Mouse (Mus musculus) frontal cortex, postnatal 14 days (tissue): ENCODE data around the gene Xkrx.
"Not testable (repeated sequence)": the region's sequence is repeated elsewhere in the genome, so short reads cannot be mapped to it uniquely, and the experiment has no call there.

Source experiments
- DNase-seq, 2 experiments: peaks; one replicate each; pipeline ENCODE4 v3.0.0; 2022; ENCODE audit warnings: low spot score in 2 of 2

Xkrx gene

GRCm38 (mm10) chrX:134162043-134162720 lies at the start of gene Xkrx:
Xkrx (minus strand) TSS chrX:134162076.
- DNase-seq = no peak

- DNase-seq = no peak
Observed at GRCm38 (mm10) chrX:134211151-134211642, 49.3 kb upstream of the Xkrx start.

- DNase-seq = no peak
Observed at GRCm38 (mm10) chrX:134208491-134208890, 46.6 kb upstream of the Xkrx start.

GRCm38 (mm10) chrX:134187201-134187600 lies 25.3 kb upstream of the Xkrx start, which contains the start of gene Arl13a:
Arl13a (plus strand) TSS chrX:134187501.
- not testable (repeated sequence) for DNase-seq

GRCm38 (mm10) chrX:134174699-134175098 lies 12.8 kb upstream of the Xkrx start:
- DNase-seq = no peak

GRCm38 (mm10) chrX:134170584-134170983 lies 8.7 kb upstream of the Xkrx start:
- no peak for DNase-seq

- DNase-seq = no peak
Observed at GRCm38 (mm10) chrX:134163484-134163883, 1.6 kb upstream of the Xkrx start.

- no peak for DNase-seq
Observed at GRCm38 (mm10) chrX:134162826-134163225, 950 bp upstream of the Xkrx start.

- no peak for DNase-seq
Observed at GRCm38 (mm10) chrX:134160442-134160841, 1.4 kb downstream of the Xkrx start.

GRCm38 (mm10) chrX:134158151-134158550 lies 3.7 kb downstream of the Xkrx start:
- DNase-seq = no peak

GRCm38 (mm10) chrX:134141986-134142385 lies 19.9 kb downstream of the Xkrx start:
- DNase-seq = no peak

- DNase-seq = no peak
Observed at GRCm38 (mm10) chrX:134141551-134141950, 20.3 kb downstream of the Xkrx start.

GRCm38 (mm10) chrX:134140024-134140423 lies 21.9 kb downstream of the Xkrx start:
- no peak for DNase-seq

GRCm38 (mm10) chrX:134133821-134134220 lies 28.1 kb downstream of the Xkrx start:
- DNase-seq = no peak

- no peak for DNase-seq
Observed at GRCm38 (mm10) chrX:134132295-134132694, 29.6 kb downstream of the Xkrx start.

- no peak for DNase-seq
Observed at GRCm38 (mm10) chrX:134128549-134128948, 33.3 kb downstream of the Xkrx start.

GRCm38 (mm10) chrX:134116417-134116816 lies 45.5 kb downstream of the Xkrx start:
- DNase-seq = no peak

GRCm38 (mm10) chrX:134111767-134112166 lies 50.1 kb downstream of the Xkrx start:
- DNase-seq = no peak

- peak; percentile 3 to 7 for DNase-seq
Observed at GRCm38 (mm10) chrX:134102641-134103040, 59.2 kb downstream of the Xkrx start.
